Mouse (Mus musculus): ENCODE results near the gene Mbnl2. TPM values are rescaled to one million over a fixed set of nuclear protein-coding genes. Genes with fewer than 3 reads are reported as not detected.

Mbnl2 gene
- 38.9 and 58.6 TPM in 2 replicates for total RNA-seq (2014; rRNA removed)
- 17.1 and 23.9 TPM in 2 replicates for polyA plus RNA-seq (2015; fragmentation: Nextera tagmentation; extraction: Ambion mirVana)

DNA sequence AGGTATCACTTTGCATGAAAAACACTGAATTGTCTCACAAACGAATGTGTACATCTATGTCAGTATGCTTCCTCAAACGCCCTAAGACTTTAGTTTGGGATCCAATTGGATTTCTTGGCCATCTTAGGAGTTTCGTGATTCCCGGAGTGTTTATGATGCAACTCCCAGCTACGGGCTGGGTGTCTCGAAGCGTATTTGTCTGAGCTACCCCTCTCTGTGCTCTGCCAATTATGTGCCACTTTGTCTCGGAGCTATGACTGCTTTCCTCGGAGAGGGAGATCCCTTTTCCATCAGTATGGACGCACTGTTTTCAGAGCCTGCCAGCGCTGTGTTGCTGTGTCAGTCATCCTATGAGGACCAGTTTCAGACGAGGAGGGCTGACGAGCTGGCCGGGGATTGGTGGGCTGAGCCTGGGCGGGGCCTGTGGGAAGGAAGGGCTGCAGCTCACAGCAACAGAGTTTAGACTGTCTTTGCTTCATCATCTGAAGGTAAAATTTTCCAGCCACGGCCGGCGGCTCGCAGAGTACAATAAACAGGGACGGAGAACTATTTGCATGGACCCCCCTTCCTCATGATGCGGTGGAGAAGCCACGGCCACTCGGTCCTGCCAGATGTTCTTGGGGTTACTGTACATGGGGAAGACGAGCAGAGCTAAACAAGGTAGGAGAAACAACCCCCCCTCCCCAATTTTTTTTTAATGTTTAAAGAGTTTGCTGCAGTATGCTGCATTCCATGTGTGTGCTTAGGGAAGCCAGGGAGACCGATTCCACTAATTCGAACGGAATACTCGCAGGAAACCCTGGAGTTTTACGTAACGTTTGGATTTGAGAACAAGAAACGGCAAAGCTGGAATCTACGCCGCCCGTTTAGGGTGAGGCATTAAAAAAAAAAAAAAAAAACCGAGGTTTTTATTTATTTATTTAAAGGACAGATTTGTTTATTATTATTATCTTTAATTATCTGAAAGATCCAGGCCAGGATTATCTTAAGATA, at the start of gene Mbnl2:
Gene Mbnl2, plus strand, starts transcription at position 424 of the 993 bp plus-strand sequence.
- no peaks in the 10 kb centered on the region for H3K9me3 ChIP-seq (ENCODE audit: low read length)
- WGBS: under 1% methylated on average over 35 of the region's 35 CpGs
- TF ChIP-seq CTCF (IDR thresholded peaks at IDR 0.05; ENCODE audit: low read depth): no peak
- peak within 1 kb of the TSS; percentile 71 for H3K4me2 ChIP-seq (ENCODE audit: low read depth)
- H3K4me1 ChIP-seq (ENCODE audit: insufficient read depth): peaks cover 18% of the 10 kb centered on the region
- peak within 1 kb of the TSS; percentile 79 for H3K27ac ChIP-seq (ENCODE audit: low read depth, low read length)
- no peaks in the 10 kb centered on the region for H3K36me3 ChIP-seq (ENCODE audit: insufficient read depth)
- ATAC-seq: peak; percentile 100
- peak within 1 kb of the TSS; percentile 71 for H3K4me3 ChIP-seq (ENCODE audit: low read depth, low read length)
- peak within 1 kb of the TSS; percentile 50 for H3K9ac ChIP-seq
- DNase-seq: peak; percentile 96
- no peaks in the 10 kb centered on the region for H3K27me3 ChIP-seq (ENCODE audit: insufficient read depth, low read length)

DNA sequence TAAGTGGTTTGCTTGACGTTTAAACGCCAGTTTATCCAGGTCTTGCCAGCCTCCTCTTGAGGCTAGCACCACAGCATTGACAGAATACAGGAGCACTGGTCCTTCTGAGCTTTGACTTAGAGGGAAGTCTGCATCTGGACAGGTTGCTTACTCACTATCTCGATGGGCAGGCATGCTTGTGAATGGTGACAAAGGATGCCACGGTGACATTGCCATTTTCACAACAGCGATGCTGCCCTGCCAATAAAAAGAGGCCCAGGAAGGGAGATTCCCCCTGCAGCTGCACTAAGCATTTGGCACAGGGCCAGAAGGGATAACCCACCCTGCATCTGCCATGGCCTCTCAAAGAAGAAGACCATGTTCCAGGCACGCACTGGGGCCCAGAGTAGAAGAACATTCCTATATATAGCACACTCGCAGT, 43.4 kb upstream of the Mbnl2 start:
- Histone ChIP-seq H3K27ac (ENCODE audit: low read depth, low read length) (no peak overlapping the region), H3K4me1 (ENCODE audit: insufficient read depth) (no peaks in the 10 kb centered on the region), H3K9ac (no peak overlapping the region), H3K36me3 (ENCODE audit: insufficient read depth) (no peaks in the 10 kb centered on the region), H3K9me3 (ENCODE audit: low read length) (peaks cover 4% of the 10 kb centered on the region; the same call in 1 of the 2 replicates), H3K27me3 (ENCODE audit: insufficient read depth, low read length) (no peaks in the 10 kb centered on the region), H3K4me2 (ENCODE audit: low read depth) (no peak overlapping the region), H3K4me3 (ENCODE audit: low read depth, low read length) (no peak overlapping the region)
- 42% methylated on average over 7 of the region's 7 CpGs for WGBS
- no peak for TF ChIP-seq CTCF (IDR thresholded peaks at IDR 0.05; ENCODE audit: low read depth)
- DNase-seq (peak; percentile 16), ATAC-seq (no peak)

DNA sequence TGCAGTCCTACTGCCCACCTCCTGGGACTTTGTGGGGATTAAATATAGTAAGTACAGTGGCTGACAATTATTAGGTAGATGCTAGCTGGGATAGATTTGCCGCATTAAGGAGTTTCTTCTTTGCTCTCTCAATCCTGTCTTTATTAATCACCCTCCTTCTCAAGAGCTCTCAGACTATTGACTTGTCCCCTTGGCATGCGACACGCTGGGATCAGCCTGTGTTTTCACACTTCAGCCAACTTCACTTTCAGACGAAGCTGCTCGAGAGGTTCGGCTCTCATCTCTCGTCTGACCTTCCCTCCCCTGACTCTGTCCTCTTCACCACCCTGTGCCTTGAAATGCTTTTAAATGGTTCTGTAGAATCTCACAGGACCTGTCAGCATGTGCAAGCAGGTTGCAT, 39.9 kb upstream of the Mbnl2 start:
- no peak for DNase-seq
- no peak overlapping the region for H3K27ac ChIP-seq (ENCODE audit: low read depth, low read length)
- no peak for ATAC-seq

DNA sequence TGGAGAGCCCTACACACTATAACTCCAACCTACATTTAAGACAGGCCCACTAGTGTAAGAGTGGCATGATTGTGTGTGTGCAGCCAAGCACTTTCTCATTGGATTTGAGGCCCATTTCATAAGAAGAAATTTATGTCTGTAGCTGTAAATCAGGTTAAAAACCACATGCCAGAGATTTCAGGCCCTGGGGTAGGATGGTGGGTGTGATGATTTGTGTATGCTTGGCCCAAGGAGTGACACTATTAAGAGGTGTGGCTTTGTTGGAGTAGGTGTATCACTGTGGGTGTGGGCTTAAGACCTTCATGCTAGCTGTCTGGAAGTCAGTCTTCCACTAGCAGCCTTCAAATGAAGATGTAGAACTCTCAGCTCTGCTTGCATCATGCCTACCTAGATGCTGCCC, 37.0 kb upstream of the Mbnl2 start:
- Histone ChIP-seq H3K4me2 (ENCODE audit: low read depth) (no peak overlapping the region), H3K27ac (ENCODE audit: low read depth, low read length) (no peak overlapping the region), H3K27me3 (ENCODE audit: insufficient read depth, low read length) (no peaks in the 10 kb centered on the region), H3K4me1 (ENCODE audit: insufficient read depth) (no peaks in the 10 kb centered on the region), H3K9ac (no peak overlapping the region), H3K36me3 (ENCODE audit: insufficient read depth) (no peaks in the 10 kb centered on the region), H3K4me3 (ENCODE audit: low read depth, low read length) (no peak overlapping the region), H3K9me3 (ENCODE audit: low read length) (no peaks in the 10 kb centered on the region)
- ATAC-seq (no peak), DNase-seq (no peak)
- no peak for TF ChIP-seq CTCF (IDR thresholded peaks at IDR 0.05; ENCODE audit: low read depth)

More for the DNA sequence above, 39.9 kb upstream of the Mbnl2 start:
- Histone ChIP-seq H3K4me1 (ENCODE audit: insufficient read depth) (no peaks in the 10 kb centered on the region), H3K27me3 (ENCODE audit: insufficient read depth, low read length) (no peaks in the 10 kb centered on the region), H3K9ac (no peak overlapping the region), H3K4me2 (ENCODE audit: low read depth) (no peak overlapping the region), H3K36me3 (ENCODE audit: insufficient read depth) (no peaks in the 10 kb centered on the region), H3K4me3 (ENCODE audit: low read depth, low read length) (no peak overlapping the region), H3K9me3 (ENCODE audit: low read length) (no peaks in the 10 kb centered on the region)
- 78% methylated on average over 7 of the region's 7 CpGs for WGBS
- no peak for TF ChIP-seq CTCF (IDR thresholded peaks at IDR 0.05; ENCODE audit: low read depth)

DNA sequence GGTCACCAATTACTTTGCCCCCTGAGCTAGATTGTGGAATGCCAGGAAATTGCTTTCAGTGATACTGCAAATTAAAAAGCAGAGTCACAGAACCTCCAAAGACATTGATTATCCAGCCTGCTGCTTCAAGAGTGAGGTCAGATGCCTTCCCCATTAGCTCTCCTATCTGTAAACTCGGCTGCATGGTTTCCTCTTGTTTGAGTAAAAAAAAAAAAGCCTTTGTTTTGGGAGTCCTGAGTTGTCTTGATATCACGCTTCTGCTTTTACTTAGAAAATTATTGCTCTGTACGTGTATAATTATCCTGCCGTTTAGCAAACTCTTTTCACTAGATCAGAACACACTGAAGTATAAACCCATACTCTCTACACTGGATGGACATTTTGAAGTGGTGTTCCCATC, 35.3 kb upstream of the Mbnl2 start:
- no peak for DNase-seq
- Histone ChIP-seq H3K27me3 (ENCODE audit: insufficient read depth, low read length) (no peaks in the 10 kb centered on the region), H3K4me2 (ENCODE audit: low read depth) (no peak overlapping the region), H3K4me1 (ENCODE audit: insufficient read depth) (no peaks in the 10 kb centered on the region), H3K27ac (ENCODE audit: low read depth, low read length) (no peak overlapping the region), H3K9ac (no peak overlapping the region), H3K9me3 (ENCODE audit: low read length) (no peaks in the 10 kb centered on the region), H3K36me3 (ENCODE audit: insufficient read depth) (no peaks in the 10 kb centered on the region), H3K4me3 (ENCODE audit: low read depth, low read length) (no peak overlapping the region)
- no peak for ATAC-seq
- WGBS: 49% methylated on average over 4 of the region's 4 CpGs
- no peak for TF ChIP-seq CTCF (IDR thresholded peaks at IDR 0.05; ENCODE audit: low read depth)

DNA sequence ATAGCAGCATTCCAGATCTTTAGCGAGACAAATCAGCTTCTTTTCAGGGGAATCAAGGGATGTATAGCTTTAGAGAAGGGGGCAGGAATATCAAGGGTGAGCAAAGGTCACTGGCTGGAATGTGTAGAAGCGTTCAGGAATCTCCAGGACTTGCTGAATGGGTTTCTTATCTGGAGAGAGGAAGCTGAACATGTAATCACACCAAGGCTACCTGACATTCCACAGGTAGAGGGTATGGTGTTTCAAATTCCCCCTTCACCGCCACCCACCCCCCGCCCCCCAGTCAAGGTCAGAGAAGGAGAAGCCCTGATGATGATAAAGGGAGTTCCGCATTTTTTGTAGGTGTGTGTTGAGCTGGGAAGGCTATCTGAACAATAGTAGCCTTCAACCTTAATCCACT, 32.8 kb upstream of the Mbnl2 start:
- TF ChIP-seq CTCF (IDR thresholded peaks at IDR 0.05; ENCODE audit: low read depth): no peak
- Histone ChIP-seq H3K4me1 (ENCODE audit: insufficient read depth) (no peaks in the 10 kb centered on the region), H3K4me3 (ENCODE audit: low read depth, low read length) (no peak overlapping the region), H3K36me3 (ENCODE audit: insufficient read depth) (no peaks in the 10 kb centered on the region), H3K27me3 (ENCODE audit: insufficient read depth, low read length) (no peaks in the 10 kb centered on the region), H3K9me3 (ENCODE audit: low read length) (no peaks in the 10 kb centered on the region), H3K27ac (ENCODE audit: low read depth, low read length) (no peak overlapping the region), H3K4me2 (ENCODE audit: low read depth) (no peak overlapping the region), H3K9ac (no peak overlapping the region)
- DNase-seq (no peak), ATAC-seq (no peak)
- 83% methylated on average over 5 of the region's 5 CpGs for WGBS

DNA sequence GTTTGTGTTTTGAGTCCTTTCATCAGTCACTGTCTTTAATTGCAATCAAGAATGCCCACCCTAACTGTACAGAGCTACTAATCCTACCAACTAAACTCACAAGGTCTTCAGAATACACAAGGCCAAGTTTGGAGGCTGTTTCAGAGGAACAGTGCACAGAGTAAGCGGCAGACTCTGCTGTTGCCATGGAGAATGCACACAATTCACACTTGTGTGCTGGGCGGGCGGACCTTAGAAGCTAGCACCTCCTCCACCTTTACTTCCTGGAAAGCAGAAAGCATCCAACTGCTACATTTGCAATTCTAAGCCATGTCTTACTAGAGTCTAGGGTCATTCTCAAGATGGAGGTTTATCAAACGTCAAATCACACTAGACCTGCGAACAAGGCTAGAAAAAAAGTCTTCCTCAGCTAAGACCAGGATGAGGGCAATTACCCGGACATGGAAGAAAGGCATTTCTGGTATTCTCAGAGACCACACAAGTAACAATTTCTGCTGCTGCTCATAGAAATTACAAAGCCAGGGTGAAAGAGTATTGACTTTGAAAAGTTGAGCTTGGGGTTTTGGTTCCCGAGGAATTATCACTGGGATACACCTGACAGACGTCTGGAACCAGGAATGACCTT, 30.3 kb upstream of the Mbnl2 start:
- ATAC-seq: peak; percentile 40; the same call in 1 of the 2 replicates
- no peak overlapping the region for H3K9ac ChIP-seq
- 63% methylated on average over 8 of the region's 8 CpGs for WGBS
- H3K4me1 ChIP-seq (ENCODE audit: insufficient read depth): no peaks in the 10 kb centered on the region
- DNase-seq: no peak
- no peaks in the 10 kb centered on the region for H3K36me3 ChIP-seq (ENCODE audit: insufficient read depth)
- TF ChIP-seq CTCF (IDR thresholded peaks at IDR 0.05; ENCODE audit: low read depth): no peak
- no peaks in the 10 kb centered on the region for H3K9me3 ChIP-seq (ENCODE audit: low read length)
- no peak overlapping the region for H3K4me3 ChIP-seq (ENCODE audit: low read depth, low read length)
- no peak overlapping the region for H3K27ac ChIP-seq (ENCODE audit: low read depth, low read length)
- H3K4me2 ChIP-seq (ENCODE audit: low read depth): no peak overlapping the region
- no peaks in the 10 kb centered on the region for H3K27me3 ChIP-seq (ENCODE audit: insufficient read depth, low read length)
